Mouse (Mus musculus): ENCODE data around the gene Mrtfb. TPM values are rescaled to one million over a fixed set of nuclear protein-coding genes. Genes with fewer than 3 reads are reported as not detected.

Gene Mrtfb
- polyA plus RNA-seq, 1 experiment from 2014 or later: 32.5 TPM

DNA sequence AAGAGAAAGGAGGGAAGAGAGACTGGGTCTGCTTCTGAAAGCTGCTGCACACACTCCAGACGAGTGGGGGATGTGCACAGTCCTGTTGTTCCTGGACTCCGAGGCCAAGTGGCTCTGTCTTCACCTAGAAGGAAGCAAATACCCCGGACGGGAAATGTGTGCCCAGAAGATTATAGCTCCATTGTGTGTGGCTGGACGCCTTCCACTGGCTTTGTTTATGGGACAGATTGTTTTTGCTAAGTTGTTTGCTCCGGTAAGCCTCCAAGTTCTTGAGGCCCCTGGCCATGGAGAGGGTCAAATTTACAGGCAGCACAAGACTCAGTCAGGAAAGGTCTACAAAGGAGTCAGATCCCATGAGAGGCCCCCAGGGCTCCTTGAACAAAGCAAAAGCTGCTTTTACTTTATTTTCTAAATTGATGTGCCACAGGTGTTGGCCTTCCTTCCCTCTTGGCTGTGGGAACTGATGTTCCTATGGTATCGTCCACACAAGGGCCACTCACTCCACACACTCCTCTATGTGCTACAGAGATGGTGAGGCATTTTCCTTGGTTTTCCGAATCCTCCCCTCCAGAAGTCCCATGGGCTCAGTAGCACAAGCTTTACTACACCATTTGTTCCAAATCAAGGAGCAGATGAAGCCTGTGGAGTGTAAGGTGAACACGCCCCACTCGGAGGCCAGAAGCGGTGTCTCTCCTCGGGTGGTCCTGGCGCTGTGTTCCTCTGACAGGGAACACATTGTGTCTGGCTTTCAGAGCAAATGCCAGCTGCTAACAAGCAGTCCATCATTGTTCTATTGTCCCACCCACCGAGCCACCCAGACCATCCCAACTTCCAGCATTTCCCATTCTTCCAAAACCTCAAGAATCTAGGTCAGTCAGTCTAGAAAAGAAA is 23.1 kb upstream of the Mrtfb start:
- Histone ChIP-seq H3K9me3 (ENCODE audit: control insufficient read depth, low read length) (no peaks in the 10 kb centered on the region), H3K9ac (ENCODE audit: low read length) (no peak overlapping the region), H3K4me1 (ENCODE audit: control insufficient read depth, insufficient read depth, low read length) (0 out of 2 replicates have a peak, but pooled peaks cover 4% of the 10 kb centered on the region), H3K4me3 (ENCODE audit: low read depth, low read length) (no peak overlapping the region), H3K36me3 (ENCODE audit: control insufficient read depth, insufficient read depth, low read length) (no peaks in the 10 kb centered on the region), H3K27me3 (ENCODE audit: control insufficient read depth, insufficient read depth, low read length) (no peaks in the 10 kb centered on the region), H3K27ac (replicated peaks; ENCODE audit: low read depth, low read length) (0 out of 2 replicates have a peak overlapping the region, but pooled peaks have one; percentile 4), H3K4me2 (ENCODE audit: low read depth, severe bottlenecking) (no peak overlapping the region)
- ATAC-seq (ENCODE audit: insufficient number of reproducible peaks, low FRiP score, low TSS enrichment, low read depth) (no peak), DNase-seq (ENCODE audit: low spot score) (peak; percentile 23)
- WGBS: 65% methylated on average over 14 of the region's 14 CpGs

DNA sequence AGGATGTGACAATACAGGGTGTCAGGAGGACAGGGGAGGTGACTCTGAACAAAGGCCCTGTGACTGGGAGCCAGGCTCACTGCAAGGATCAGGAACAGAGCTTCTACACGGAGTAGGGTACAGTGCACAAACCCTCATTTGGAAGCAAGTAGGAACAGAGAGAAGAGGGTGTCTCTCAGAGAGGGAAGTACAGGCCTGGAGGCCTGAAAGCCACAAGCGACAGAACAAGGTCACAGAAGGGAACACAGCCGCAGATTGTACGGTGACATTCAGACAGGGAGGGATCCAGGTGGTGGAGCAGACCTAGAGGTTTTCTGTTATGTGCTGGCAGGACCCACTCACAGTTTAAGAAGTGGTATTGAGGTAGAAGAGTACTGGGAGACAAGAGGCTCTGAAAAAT is 17.2 kb upstream of the Mrtfb start:
- no peak overlapping the region for H3K4me2 ChIP-seq (ENCODE audit: low read depth, severe bottlenecking)
- 88% methylated on average over 4 of the region's 4 CpGs for WGBS
- no peak overlapping the region for H3K27ac ChIP-seq (replicated peaks; ENCODE audit: low read depth, low read length)
- DNase-seq (ENCODE audit: low spot score): no peak
- H3K36me3 ChIP-seq (ENCODE audit: control insufficient read depth, insufficient read depth, low read length): no peaks in the 10 kb centered on the region
- H3K27me3 ChIP-seq (ENCODE audit: control insufficient read depth, insufficient read depth, low read length): no peaks in the 10 kb centered on the region
- no peaks in the 10 kb centered on the region for H3K9me3 ChIP-seq (ENCODE audit: control insufficient read depth, low read length)
- H3K9ac ChIP-seq (ENCODE audit: low read length): no peak overlapping the region
- no peak overlapping the region for H3K4me3 ChIP-seq (ENCODE audit: low read depth, low read length)
- no peaks in the 10 kb centered on the region for H3K4me1 ChIP-seq (ENCODE audit: control insufficient read depth, insufficient read depth, low read length)
- ATAC-seq (ENCODE audit: insufficient number of reproducible peaks, low FRiP score, low TSS enrichment, low read depth): no peak

DNA sequence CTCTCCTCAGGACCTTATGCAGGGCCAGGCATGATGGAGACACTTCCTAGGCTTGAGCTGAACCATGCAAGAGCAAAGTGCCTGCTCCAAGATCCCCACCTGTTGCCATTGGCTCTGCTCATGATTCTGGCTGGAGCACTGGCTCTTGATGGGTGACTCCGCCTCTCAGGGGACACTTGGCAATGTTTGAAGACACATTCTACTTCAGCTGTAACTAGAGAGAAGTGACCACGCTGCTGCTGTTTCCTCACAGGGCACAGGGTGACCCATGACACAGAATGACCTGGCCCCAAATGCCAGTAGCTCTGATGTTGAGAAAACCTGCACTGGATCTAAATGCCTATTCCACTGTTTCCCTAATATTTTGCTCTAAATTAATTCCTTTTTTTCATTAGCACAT is 16.7 kb upstream of the Mrtfb start:
- ATAC-seq (ENCODE audit: insufficient number of reproducible peaks, low FRiP score, low TSS enrichment, low read depth): no peak
- H3K27me3 ChIP-seq (ENCODE audit: control insufficient read depth, insufficient read depth, low read length): no peaks in the 10 kb centered on the region
- no peak overlapping the region for H3K4me3 ChIP-seq (ENCODE audit: low read depth, low read length)
- no peak for DNase-seq (ENCODE audit: low spot score)
- H3K27ac ChIP-seq (replicated peaks; ENCODE audit: low read depth, low read length): no peak overlapping the region
- no peak overlapping the region for H3K9ac ChIP-seq (ENCODE audit: low read length)
- H3K4me1 ChIP-seq (ENCODE audit: control insufficient read depth, insufficient read depth, low read length): no peaks in the 10 kb centered on the region
- WGBS: 70% methylated on average over 2 of the region's 2 CpGs
- H3K36me3 ChIP-seq (ENCODE audit: control insufficient read depth, insufficient read depth, low read length): no peaks in the 10 kb centered on the region
- H3K4me2 ChIP-seq (ENCODE audit: low read depth, severe bottlenecking): no peak overlapping the region
- no peaks in the 10 kb centered on the region for H3K9me3 ChIP-seq (ENCODE audit: control insufficient read depth, low read length)

DNA sequence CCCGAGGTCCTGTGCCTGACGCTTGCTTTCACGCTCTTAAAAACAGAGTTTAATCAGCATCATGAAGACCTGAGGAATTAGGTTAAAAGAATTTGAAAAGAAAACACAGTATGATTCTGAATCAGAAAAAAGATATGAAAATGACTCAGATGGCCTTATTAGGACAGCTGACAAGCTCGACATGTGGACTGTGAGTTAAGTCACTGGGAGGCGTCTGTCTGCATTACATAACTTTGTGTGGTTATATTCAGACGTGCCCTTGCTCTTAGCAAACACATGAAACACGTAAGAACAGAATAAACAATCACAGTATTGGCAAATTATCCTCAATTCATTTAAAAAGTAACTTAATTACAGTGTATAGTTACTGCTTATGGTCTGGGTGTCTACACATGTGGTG is 16.0 kb upstream of the Mrtfb start:
- WGBS: 81% methylated on average over 7 of the region's 7 CpGs
- ATAC-seq (ENCODE audit: insufficient number of reproducible peaks, low FRiP score, low TSS enrichment, low read depth): no peak

DNA sequence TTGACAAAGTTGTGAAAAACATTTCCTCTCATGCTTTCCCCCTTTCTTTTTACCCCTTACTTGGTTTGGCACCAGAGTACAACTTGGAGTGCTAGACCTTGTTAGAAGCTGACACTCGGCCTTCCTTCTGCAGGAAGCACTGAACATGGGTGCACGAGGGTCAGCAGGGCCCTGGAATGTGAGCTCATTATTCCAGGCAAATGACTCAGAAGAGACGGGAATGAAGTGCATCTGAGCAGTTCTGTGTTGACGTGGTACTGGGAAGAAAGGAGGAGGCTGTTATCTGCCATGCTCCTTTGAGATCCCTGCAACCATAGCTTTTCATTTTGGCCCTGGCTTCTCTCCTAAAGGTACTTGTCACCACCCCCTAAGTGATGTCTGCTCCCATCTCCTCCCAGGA is 10.6 kb upstream of the Mrtfb start:
- ATAC-seq (ENCODE audit: insufficient number of reproducible peaks, low FRiP score, low TSS enrichment, low read depth) (no peak), DNase-seq (ENCODE audit: low spot score) (no peak)
- no peaks in the 10 kb centered on the region for H3K27me3 ChIP-seq (ENCODE audit: control insufficient read depth, insufficient read depth, low read length)
- WGBS: 47% methylated on average over 4 of the region's 4 CpGs
- H3K4me3 ChIP-seq (ENCODE audit: low read depth, low read length): no peak overlapping the region
- no peak overlapping the region for H3K4me2 ChIP-seq (ENCODE audit: low read depth, severe bottlenecking)
- no peak overlapping the region for H3K27ac ChIP-seq (replicated peaks; ENCODE audit: low read depth, low read length)
- no peaks in the 10 kb centered on the region for H3K9me3 ChIP-seq (ENCODE audit: control insufficient read depth, low read length)
- H3K36me3 ChIP-seq (ENCODE audit: control insufficient read depth, insufficient read depth, low read length): no peaks in the 10 kb centered on the region
- H3K4me1 ChIP-seq (ENCODE audit: control insufficient read depth, insufficient read depth, low read length): no peaks in the 10 kb centered on the region
- no peak overlapping the region for H3K9ac ChIP-seq (ENCODE audit: low read length)

More for the DNA sequence above, 16.0 kb upstream of the Mrtfb start:
- DNase-seq (ENCODE audit: low spot score): no peak
- Histone ChIP-seq H3K9me3 (ENCODE audit: control insufficient read depth, low read length) (no peaks in the 10 kb centered on the region), H3K4me1 (ENCODE audit: control insufficient read depth, insufficient read depth, low read length) (no peaks in the 10 kb centered on the region), H3K27me3 (ENCODE audit: control insufficient read depth, insufficient read depth, low read length) (no peaks in the 10 kb centered on the region), H3K36me3 (ENCODE audit: control insufficient read depth, insufficient read depth, low read length) (no peaks in the 10 kb centered on the region), H3K4me3 (ENCODE audit: low read depth, low read length) (no peak overlapping the region), H3K27ac (replicated peaks; ENCODE audit: low read depth, low read length) (no peak overlapping the region), H3K4me2 (ENCODE audit: low read depth, severe bottlenecking) (no peak overlapping the region), H3K9ac (ENCODE audit: low read length) (no peak overlapping the region)

DNA sequence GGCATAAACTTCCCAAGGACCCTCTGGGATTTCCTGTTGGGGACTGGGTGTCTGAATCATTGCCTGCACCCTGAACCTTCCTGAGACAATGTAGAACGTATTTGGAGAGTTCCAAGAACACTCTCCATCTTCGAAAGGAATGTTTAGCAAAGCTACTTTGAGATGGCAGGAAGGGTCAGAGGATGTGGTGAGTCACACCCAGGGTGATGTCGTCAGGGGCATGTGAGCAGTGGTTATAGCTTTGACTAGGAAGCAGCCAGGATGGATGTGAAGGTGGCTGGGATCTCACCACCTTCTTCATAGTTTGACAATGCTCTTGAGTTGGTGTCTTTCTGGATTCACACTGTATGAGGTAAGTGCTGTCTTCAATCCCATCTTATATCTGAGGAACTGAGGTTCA is 9.4 kb upstream of the Mrtfb start:
- Histone ChIP-seq H3K4me1 (ENCODE audit: control insufficient read depth, insufficient read depth, low read length) (no peaks in the 10 kb centered on the region), H3K9me3 (ENCODE audit: control insufficient read depth, low read length) (no peaks in the 10 kb centered on the region), H3K27me3 (ENCODE audit: control insufficient read depth, insufficient read depth, low read length) (no peaks in the 10 kb centered on the region), H3K27ac (replicated peaks; ENCODE audit: low read depth, low read length) (no peak overlapping the region), H3K9ac (ENCODE audit: low read length) (no peak overlapping the region), H3K4me3 (ENCODE audit: low read depth, low read length) (no peak overlapping the region), H3K4me2 (ENCODE audit: low read depth, severe bottlenecking) (no peak overlapping the region), H3K36me3 (ENCODE audit: control insufficient read depth, insufficient read depth, low read length) (no peaks in the 10 kb centered on the region)
- no peak for ATAC-seq (ENCODE audit: insufficient number of reproducible peaks, low FRiP score, low TSS enrichment, low read depth)
- WGBS: 73% methylated on average over 3 of the region's 3 CpGs
- DNase-seq (ENCODE audit: low spot score): no peak

DNA sequence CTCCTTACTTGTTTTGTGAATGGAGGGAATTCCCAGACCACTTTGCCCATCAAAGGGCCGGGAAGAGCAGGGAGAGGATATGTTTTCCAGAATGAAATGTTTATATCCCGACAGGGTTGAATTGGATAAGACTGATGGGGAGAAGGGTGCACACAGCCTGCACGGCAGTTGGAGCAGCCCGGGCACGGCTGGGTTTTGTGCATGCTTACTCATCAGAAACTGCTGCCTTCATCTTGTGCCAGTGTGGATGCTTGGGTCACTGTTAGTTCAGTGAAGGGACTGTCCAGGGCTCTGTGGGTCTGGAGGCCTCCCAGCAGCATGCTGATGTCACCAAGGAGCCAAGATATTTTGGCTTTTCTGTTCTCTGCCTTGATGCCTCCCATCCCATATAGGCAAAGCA is 6.2 kb upstream of the Mrtfb start:
- 75% methylated on average over 5 of the region's 5 CpGs for WGBS
- Histone ChIP-seq H3K4me1 (ENCODE audit: control insufficient read depth, insufficient read depth, low read length) (no peaks in the 10 kb centered on the region), H3K36me3 (ENCODE audit: control insufficient read depth, insufficient read depth, low read length) (no peaks in the 10 kb centered on the region), H3K27me3 (ENCODE audit: control insufficient read depth, insufficient read depth, low read length) (no peaks in the 10 kb centered on the region), H3K4me2 (ENCODE audit: low read depth, severe bottlenecking) (no peak overlapping the region), H3K9ac (ENCODE audit: low read length) (no peak overlapping the region), H3K9me3 (ENCODE audit: control insufficient read depth, low read length) (no peaks in the 10 kb centered on the region), H3K4me3 (ENCODE audit: low read depth, low read length) (no peak overlapping the region), H3K27ac (replicated peaks; ENCODE audit: low read depth, low read length) (no peak overlapping the region)
- no peak for DNase-seq (ENCODE audit: low spot score)
- no peak for ATAC-seq (ENCODE audit: insufficient number of reproducible peaks, low FRiP score, low TSS enrichment, low read depth)

DNA sequence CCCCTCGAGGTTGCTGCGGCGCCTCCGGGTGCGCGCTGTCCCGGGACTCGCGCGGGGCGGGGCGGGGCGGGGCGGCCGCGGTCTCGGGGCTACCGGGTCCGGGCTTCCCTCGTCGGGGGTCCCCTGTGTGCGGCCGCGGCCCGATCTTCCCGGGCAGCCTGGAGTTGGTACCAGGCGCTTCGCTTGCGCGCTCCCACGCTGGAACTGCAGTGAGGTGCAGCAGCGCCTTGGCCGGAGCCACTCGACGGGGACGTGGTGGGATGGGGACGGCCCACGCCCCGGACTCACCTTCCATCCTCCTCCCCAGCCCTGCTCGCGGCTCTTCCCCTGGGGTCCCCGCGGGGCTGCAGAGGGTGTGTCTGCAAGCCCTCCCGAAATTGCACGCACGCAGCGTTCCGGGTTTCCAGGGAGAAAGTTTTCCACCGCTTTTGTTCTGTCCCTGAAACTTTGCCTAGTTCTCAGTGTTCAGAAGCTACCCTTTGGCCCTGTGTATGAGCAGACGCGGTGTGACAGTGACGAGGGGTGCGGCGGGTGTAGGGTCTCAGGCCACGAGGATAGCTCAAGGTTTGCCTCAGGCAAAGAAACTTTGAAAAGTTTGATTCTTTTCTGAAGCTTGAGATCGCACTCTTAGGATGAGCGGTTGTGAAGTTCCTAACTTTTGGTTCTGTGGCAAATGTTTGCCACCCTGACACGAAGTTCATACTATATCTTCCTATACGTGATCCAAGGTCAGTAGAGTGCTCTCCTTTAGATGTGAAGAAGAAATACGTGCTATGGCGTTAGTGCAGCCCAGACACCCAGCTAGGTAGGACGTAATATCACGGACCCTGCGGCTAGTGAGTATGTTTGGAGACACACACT is 616 bp downstream of the Mrtfb start:
- H3K4me1 ChIP-seq (ENCODE audit: control insufficient read depth, insufficient read depth, low read length): peaks cover 7% of the 10 kb centered on the region; the same call in 1 of the 2 replicates
- ATAC-seq (ENCODE audit: insufficient number of reproducible peaks, low FRiP score, low TSS enrichment, low read depth) (peak; percentile 71), DNase-seq (ENCODE audit: low spot score) (peak; percentile 70)
- H3K9ac ChIP-seq (ENCODE audit: low read length): peak overlapping the region; percentile 92
- no peaks in the 10 kb centered on the region for H3K36me3 ChIP-seq (ENCODE audit: control insufficient read depth, insufficient read depth, low read length)
- peak overlapping the region; percentile 67 for H3K4me2 ChIP-seq (ENCODE audit: low read depth, severe bottlenecking)
- peak overlapping the region; percentile 74 for H3K4me3 ChIP-seq (ENCODE audit: low read depth, low read length)
- H3K27ac ChIP-seq (replicated peaks; ENCODE audit: low read depth, low read length): peak overlapping the region; percentile 72; the same call in 1 of the 2 replicates
- H3K27me3 ChIP-seq (ENCODE audit: control insufficient read depth, insufficient read depth, low read length): no peaks in the 10 kb centered on the region
- no peaks in the 10 kb centered on the region for H3K9me3 ChIP-seq (ENCODE audit: control insufficient read depth, low read length)
- 7% methylated on average over 48 of the region's 64 CpGs for WGBS
